17 mouse cellular contexts compared by ENCODE assay signal in the genomic region with DNA sequence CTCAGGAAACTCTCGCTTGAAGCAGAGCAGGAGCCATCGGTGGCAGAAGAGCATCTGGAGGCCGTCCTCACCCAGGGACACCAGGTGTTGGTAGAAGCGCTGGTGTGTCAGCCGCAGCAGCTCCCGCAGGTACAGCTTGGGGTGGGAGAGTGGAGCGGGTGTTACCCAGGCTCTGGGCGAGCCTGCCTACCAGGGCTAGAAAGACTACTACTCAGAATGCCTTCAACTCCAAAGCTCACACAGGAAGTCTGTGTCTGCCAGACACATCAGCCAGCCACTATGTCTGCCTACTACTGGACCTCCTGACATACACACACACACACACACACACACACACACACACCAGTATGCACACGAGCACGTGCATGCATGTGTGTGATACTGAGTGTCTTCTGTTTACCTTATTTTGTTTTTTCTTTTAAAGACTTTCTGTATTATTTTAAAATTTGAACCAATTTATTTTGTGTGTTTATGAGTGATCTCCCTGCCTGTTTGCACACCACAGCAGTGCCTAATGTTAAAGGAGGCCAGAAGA.
DNase-seq lines count a peak whose midpoint lies in the region; ATAC-seq and TF ChIP-seq lines count a peak whose summit lies in the region.
"Had no signal": no experiment of that assay in that cellular context is flagged by ENCODE, and none has a peak within 500 bp of the region (broad histone marks: within the 10 kb centered on the region; RNA-seq: fewer than 3 reads in every experiment).

No protein-coding gene starts in this region.

- H3K4me1 ChIP-seq in embryonic facial prominence, embryonic 15.5 days, result 0 out of 2 replicates have a peak, but pooled peaks cover 5% of the 10 kb centered on the region
- H3K4me1 ChIP-seq in embryonic facial prominence, embryonic 10.5 days, result peaks cover 44% of the 10 kb centered on the region
- H3K4me1 ChIP-seq in midbrain, embryonic 13.5 days (replicated peaks), result peaks cover 33% of the 10 kb centered on the region
- H3K4me1 ChIP-seq in midbrain, embryonic 16.5 days (ENCODE audit: control insufficient read depth, insufficient read depth, low read length), result peaks cover 3% of the 10 kb centered on the region
- peaks cover 23% of the 10 kb centered on the region for H3K4me1 ChIP-seq in hindbrain, embryonic 12.5 days
- H3K4me1 ChIP-seq in lung, adult 2 months (ENCODE audit: control insufficient read depth, insufficient read depth, low read length), result no peaks in the 10 kb centered on the region

- no peak overlapping the region for H3K9ac ChIP-seq in embryonic facial prominence, embryonic 15.5 days
- no peak overlapping the region for H3K9ac ChIP-seq in midbrain, embryonic 13.5 days (replicated peaks)
- no peak overlapping the region for H3K9ac ChIP-seq in midbrain, embryonic 16.5 days (ENCODE audit: low read depth, low read length)
- 0 out of 2 replicates have a peak overlapping the region, but pooled peaks have one; percentile 13 for H3K9ac ChIP-seq in hindbrain, embryonic 12.5 days
- H3K9ac ChIP-seq: embryonic facial prominence, embryonic 12.5 days; limb, embryonic 15.5 days; liver, postnatal 0 days had no signal

- H3K36me3 ChIP-seq in embryonic facial prominence, embryonic 15.5 days, result peaks cover 42% of the 10 kb centered on the region
- peaks cover 91% of the 10 kb centered on the region for H3K36me3 ChIP-seq in embryonic facial prominence, embryonic 10.5 days (replicated peaks)
- H3K36me3 ChIP-seq in midbrain, embryonic 13.5 days, result peaks cover 85% of the 10 kb centered on the region
- peaks cover 36% of the 10 kb centered on the region for H3K36me3 ChIP-seq in midbrain, embryonic 16.5 days (ENCODE audit: control insufficient read depth, insufficient read depth, low read length)
- peaks cover 76% of the 10 kb centered on the region for H3K36me3 ChIP-seq in hindbrain, embryonic 12.5 days

- TF ChIP-seq CTCF in lung, adult 2 months (IDR thresholded peaks at IDR 0.05; ENCODE audit: insufficient read depth, low read length), result no peak

- peaks cover 3% of the 10 kb centered on the region; the same call in 1 of the 2 replicates for H3K27me3 ChIP-seq in embryonic facial prominence, embryonic 15.5 days
- H3K27me3 ChIP-seq in embryonic facial prominence, embryonic 10.5 days (replicated peaks; ENCODE audit: low read depth, poor library complexity, severe bottlenecking), result peaks cover 23% of the 10 kb centered on the region
- H3K27me3 ChIP-seq in midbrain, embryonic 13.5 days, result no peaks in the 10 kb centered on the region; the same call in 1 of the 2 replicates
- no peaks in the 10 kb centered on the region for H3K27me3 ChIP-seq in midbrain, embryonic 16.5 days (ENCODE audit: control insufficient read depth, insufficient read depth, low read depth, low read length)
- peaks cover 12% of the 10 kb centered on the region; the same call in 1 of the 2 replicates for H3K27me3 ChIP-seq in hindbrain, embryonic 12.5 days
- H3K27me3 ChIP-seq: Patski had no signal

- WGBS in embryonic facial prominence, embryonic 15.5 days, result 79% methylated on average over 10 of the region's 10 CpGs
- WGBS in embryonic facial prominence, embryonic 10.5 days, result 91% methylated on average over 10 of the region's 10 CpGs
- 94% methylated on average over 10 of the region's 10 CpGs for WGBS in midbrain, embryonic 13.5 days
- WGBS in midbrain, embryonic 16.5 days, result 92% methylated on average over 10 of the region's 10 CpGs
- WGBS in hindbrain, embryonic 12.5 days, result 86% methylated on average over 10 of the region's 10 CpGs
- 85% methylated on average over 10 of the region's 10 CpGs for WGBS in lung, adult 2 months

- H3K4me3 ChIP-seq in embryonic facial prominence, embryonic 15.5 days (replicated peaks), result no peak overlapping the region
- H3K4me3 ChIP-seq in embryonic facial prominence, embryonic 10.5 days, result no peak overlapping the region
- no peak overlapping the region for H3K4me3 ChIP-seq in midbrain, embryonic 13.5 days (replicated peaks)
- H3K4me3 ChIP-seq in midbrain, embryonic 16.5 days (ENCODE audit: low read depth, low read length), result no peak overlapping the region
- no peak overlapping the region for H3K4me3 ChIP-seq in hindbrain, embryonic 12.5 days
- H3K4me3 ChIP-seq in lung, adult 2 months (replicated peaks; ENCODE audit: extremely low read depth, low read depth, low read length), result no peak overlapping the region
- H3K4me3 ChIP-seq: embryonic facial prominence, embryonic 12.5 days; limb, embryonic 15.5 days had no signal

- TF ChIP-seq POLR2A in lung, adult 2 months (IDR thresholded peaks at IDR 0.05; ENCODE audit: borderline replicate concordance, extremely low read depth, low read depth, low read length), result no peak

- DNase-seq in embryonic facial prominence, embryonic 10.5 days (ENCODE audit: low spot score), result no peak
- DNase-seq in naive thymus-derived CD4-positive, alpha-beta T cell, adult 2 months (ENCODE audit: low read depth), result peak; percentile 69
- DNase-seq in left cerebral cortex, adult 18-20 months (ENCODE audit: low spot score in 2 of 2), result no peak
- no peak for DNase-seq in lung, adult 2 months
- DNase-seq: cerebellum, adult 11-12 months; heart, adult 11 months; kidney, adult 11 months; kidney, postnatal 14 days; liver, postnatal 0 days; thymus, adult 18-20 months had no signal

- no peak for ATAC-seq in embryonic facial prominence, embryonic 15.5 days (ENCODE audit: insufficient number of reproducible peaks, low FRiP score, low TSS enrichment, low read depth)
- no peak for ATAC-seq in midbrain, embryonic 13.5 days
- no peak for ATAC-seq in midbrain, embryonic 16.5 days
- no peak for ATAC-seq in hindbrain, embryonic 12.5 days (ENCODE audit: low FRiP score)

- 0 out of 2 replicates have a peak overlapping the region, but pooled peaks have one; percentile 34 for H3K27ac ChIP-seq in embryonic facial prominence, embryonic 15.5 days (replicated peaks)
- no peak overlapping the region for H3K27ac ChIP-seq in embryonic facial prominence, embryonic 10.5 days (replicated peaks)
- H3K27ac ChIP-seq in midbrain, embryonic 13.5 days, result peak overlapping the region; percentile 61
- no peak overlapping the region for H3K27ac ChIP-seq in midbrain, embryonic 16.5 days (ENCODE audit: low read length)
- H3K27ac ChIP-seq in hindbrain, embryonic 12.5 days, result peak overlapping the region; percentile 67
- H3K27ac ChIP-seq: embryonic facial prominence, embryonic 12.5 days; limb, embryonic 15.5 days had no signal

- H3K9me3 ChIP-seq in embryonic facial prominence, embryonic 15.5 days (replicated peaks), result no peaks in the 10 kb centered on the region
- no peaks in the 10 kb centered on the region for H3K9me3 ChIP-seq in embryonic facial prominence, embryonic 10.5 days
- H3K9me3 ChIP-seq in midbrain, embryonic 13.5 days, result no peaks in the 10 kb centered on the region
- no peaks in the 10 kb centered on the region for H3K9me3 ChIP-seq in midbrain, embryonic 16.5 days (replicated peaks; ENCODE audit: control insufficient read depth, low read length, poor library complexity, severe bottlenecking)
- no peaks in the 10 kb centered on the region for H3K9me3 ChIP-seq in hindbrain, embryonic 12.5 days (replicated peaks)
- H3K9me3 ChIP-seq: embryonic facial prominence, embryonic 12.5 days; limb, embryonic 15.5 days had no signal

- H3K4me2 ChIP-seq in embryonic facial prominence, embryonic 15.5 days (replicated peaks), result no peak overlapping the region
- H3K4me2 ChIP-seq in midbrain, embryonic 13.5 days (replicated peaks), result no peak overlapping the region
- no peak overlapping the region for H3K4me2 ChIP-seq in midbrain, embryonic 16.5 days (ENCODE audit: low read length)
- no peak overlapping the region for H3K4me2 ChIP-seq in hindbrain, embryonic 12.5 days (replicated peaks)
- H3K4me2 ChIP-seq: embryonic facial prominence, embryonic 12.5 days; limb, embryonic 15.5 days had no signal

Comparison
In these comparisons a context has a peak if more than half of its experiments do, and no peak if none do; other contexts are left out.
1. H3K27ac ChIP-seq: peak in embryonic facial prominence, embryonic 15.5 days (single experiment), midbrain, embryonic 13.5 days (single experiment) and hindbrain, embryonic 12.5 days (single experiment); none in embryonic facial prominence, embryonic 10.5 days (single experiment) and midbrain, embryonic 16.5 days (single experiment).